Mouse (Mus musculus) heart, postnatal 36 days (tissue): ENCODE measurements around the gene P2rx1. TPM values are rescaled to one million over a fixed set of nuclear protein-coding genes. Genes with fewer than 3 reads are reported as not detected.

Experiments used
- DNase-seq, 2 experiments: peaks; one replicate each; pipeline ENCODE4 v3.0.0; 2021 to 2022
- intact Hi-C: fragments of 180-260 bp; cut with DNase I; formaldehyde crosslinking; loops from one replicate; pipeline ENCODE4 v1.15.1; 2025
- microRNA-seq, 2 experiments: library from miRNA; unstranded; fragments of <30 nt; microRNA quantifications; one replicate each; pipeline ENCODE4 v1.2.0; 2021; ENCODE audit warnings: borderline number of aligned reads in 2 of 2
- total RNA-seq, 2 experiments: library from RNA; stranded (reverse); gene quantifications; 2 replicates each; pipeline ENCODE4 v1.2.3; 2021

The P2rx1 gene
- total RNA-seq, 2 experiments from 2014 or later: 0.33 to 0.38 TPM

DNA sequence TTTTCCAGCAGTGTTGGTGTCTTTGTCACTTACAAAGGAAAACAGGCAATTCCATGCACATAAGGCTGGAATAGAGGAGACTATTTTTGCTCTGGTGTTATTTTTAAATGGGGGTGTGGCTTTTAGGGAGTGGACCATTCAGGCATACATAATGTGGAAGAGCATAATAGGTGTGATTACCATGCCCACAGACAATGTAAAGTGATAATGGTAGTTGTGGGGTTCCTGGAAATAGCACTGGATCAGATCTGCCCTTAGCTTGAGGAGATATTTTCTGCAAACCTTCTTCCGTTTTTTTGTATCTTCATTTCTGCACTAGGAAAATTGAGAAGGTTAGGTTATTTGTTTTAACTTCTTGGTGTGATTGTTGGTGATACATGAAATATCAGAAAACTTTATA lies 53.9 kb downstream of the P2rx1 start:
- DNase-seq: no peak
- intact Hi-C loops: no loop called here

DNA sequence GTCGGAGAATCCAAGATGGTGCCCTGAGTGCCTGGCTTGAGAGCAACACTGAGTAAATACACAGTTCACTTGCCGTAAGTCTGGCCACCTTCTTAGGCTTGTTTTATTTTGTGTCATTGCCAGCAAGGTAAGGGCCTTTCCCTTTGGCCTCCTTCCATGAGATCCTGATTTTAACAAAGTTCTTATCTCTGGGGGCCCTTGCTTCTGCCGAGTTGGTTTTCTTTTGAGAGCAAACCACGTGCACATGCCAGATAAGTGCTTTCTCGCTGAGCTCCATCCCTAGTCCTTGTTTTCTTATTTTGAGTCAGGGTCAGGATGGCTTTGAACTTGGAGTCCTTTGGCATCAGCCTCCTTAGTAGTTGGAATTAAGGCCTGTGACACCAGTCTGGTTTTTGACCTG lies 58.8 kb downstream of the P2rx1 start:
- intact Hi-C loops: no loop called here
- no peak for DNase-seq

DNA sequence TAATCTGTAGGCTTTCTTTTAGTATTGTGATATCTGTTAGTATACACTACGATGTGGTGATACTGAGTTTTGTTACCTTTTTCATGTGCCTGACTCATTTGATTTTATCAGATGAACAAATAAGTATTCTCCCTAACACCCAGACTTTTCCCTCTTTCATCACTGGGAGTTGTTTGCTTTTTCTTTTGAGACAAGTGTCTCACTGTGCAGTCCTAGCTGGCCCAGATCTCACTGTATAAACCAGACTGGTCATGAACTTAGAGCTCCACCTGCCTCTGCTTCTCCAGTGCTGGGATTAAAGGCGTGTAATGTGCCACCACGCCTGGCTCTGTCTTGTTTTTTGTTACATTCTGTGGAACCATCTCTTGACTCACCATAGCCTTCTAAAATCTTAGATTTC lies 60.7 kb downstream of the P2rx1 start:
- intact Hi-C loops: no loop called here
- DNase-seq: no peak

DNA sequence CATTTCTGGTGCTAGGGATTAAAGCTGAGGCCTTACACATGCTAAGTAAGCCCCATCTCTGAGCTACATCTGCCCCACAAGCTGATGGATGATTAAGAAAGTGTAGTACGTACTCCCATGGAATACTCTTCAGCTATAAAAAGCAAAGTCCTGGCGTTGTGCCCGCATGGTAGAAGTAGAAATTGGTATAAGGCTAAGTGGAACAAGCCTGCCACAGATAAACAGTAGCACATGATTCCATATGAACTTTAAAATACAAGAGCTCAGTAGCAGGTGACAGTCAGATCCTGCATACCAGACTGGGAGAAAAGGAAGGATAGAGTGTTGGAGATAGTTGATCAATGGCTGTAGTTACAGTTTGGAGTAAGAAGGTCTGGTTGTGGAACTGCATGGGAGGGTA lies 62.5 kb downstream of the P2rx1 start:
- intact Hi-C loops: no loop called here
- no peak for DNase-seq

Small RNA genes lying within 50 kb of the gene (microRNA-seq; reads per million reads assigned to microRNA genes)
- 0 reads per million in 2 experiments for gene Gm44467

Other genes starting within 250 kb of the P2rx1 start
- gene Cyb5d2, start 203.0 kb upstream of the P2rx1 start, total RNA-seq: 10 to 100 TPM; 19.2 to 19.5 TPM
- 10 to 100 TPM; 21.3 to 22.9 TPM for gene Zzef1, start 202.9 kb upstream of the P2rx1 start, total RNA-seq
- gene Atp2a3, start 37.9 kb upstream of the P2rx1 start, total RNA-seq: 10 to 100 TPM; 11.1 to 11.9 TPM
- under 1 TPM; 0.84 to 1.00 TPM for gene Camkk1, start 19.9 kb downstream of the P2rx1 start, total RNA-seq
- 1 to 10 TPM; 5.8 to 6.3 TPM for gene Ncbp3, start 48.7 kb downstream of the P2rx1 start, total RNA-seq
- gene Itgae, start 91.5 kb downstream of the P2rx1 start, total RNA-seq: under 1 TPM in 1 of 2 experiments, not detected in 1; 0.14 TPM
- gene Haspin, start 139.2 kb downstream of the P2rx1 start, total RNA-seq: under 1 TPM; 0.22 to 0.28 TPM
- 10 to 100 TPM; 13.1 to 17.9 TPM for gene P2rx5, start 161.3 kb downstream of the P2rx1 start, total RNA-seq
- gene Emc6, start 177.9 kb downstream of the P2rx1 start, total RNA-seq: 10 to 100 TPM; 82.2 to 94.1 TPM
- 10 to 100 TPM; 47.1 to 48.1 TPM for gene Tax1bp3, start 178.0 kb downstream of the P2rx1 start, total RNA-seq
- gene Ctns, start 199.9 kb downstream of the P2rx1 start, total RNA-seq: 10 to 100 TPM in 1 of 2 experiments, 1 to 10 TPM in 1; 8.3 to 13.3 TPM
- gene Shpk, start 200.4 kb downstream of the P2rx1 start, total RNA-seq: 1 to 10 TPM; 1.3 to 1.7 TPM
- not detected for gene Trpv1, start 235.2 kb downstream of the P2rx1 start, total RNA-seq